In the genomic region with DNA sequence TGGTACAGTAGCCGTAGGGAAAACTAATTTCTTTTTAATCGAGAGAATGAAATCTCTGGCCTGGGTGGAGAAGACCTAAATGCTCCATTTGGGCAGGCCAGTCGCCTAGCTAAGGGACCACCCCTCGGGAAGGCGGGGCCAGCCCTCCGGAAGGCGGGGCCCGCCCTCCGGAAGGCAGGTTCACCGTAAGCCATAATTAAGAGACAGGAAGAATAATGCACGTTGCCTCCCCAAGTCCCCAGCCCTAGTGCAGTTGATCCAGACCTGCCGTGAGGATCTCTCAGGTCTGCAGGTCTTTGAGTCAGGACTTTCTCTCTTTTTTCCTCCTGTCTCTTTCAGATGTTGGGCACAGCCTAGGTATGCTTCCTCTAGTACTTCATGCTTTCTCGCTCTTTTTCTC, we compare ENCODE assay signal across 8 mouse cellular contexts. TPM values are rescaled to one million over a fixed set of nuclear protein-coding genes. Genes with fewer than 3 reads are reported as not detected.
DNase-seq lines count a peak whose midpoint lies in the region; ATAC-seq and TF ChIP-seq lines count a peak whose summit lies in the region.

No protein-coding gene starts in this region.

- H3K9me3 ChIP-seq in kidney, embryonic 14.5 days (ENCODE audit: control insufficient read depth, low read length): no peaks in the 10 kb centered on the region
- H3K9me3 ChIP-seq in ES-Bruce4 (replicated peaks; ENCODE audit: control insufficient read depth, insufficient read depth, low read length, poor library complexity, severe bottlenecking): no peaks in the 10 kb centered on the region
- 0 out of 2 replicates have a peak, but pooled peaks cover 2% of the 10 kb centered on the region for H3K9me3 ChIP-seq in megakaryocyte, embryonic 14.5 days

- no peaks in the 10 kb centered on the region for H3K36me3 ChIP-seq in kidney, embryonic 14.5 days (ENCODE audit: control insufficient read depth, insufficient read depth, low read length)
- H3K36me3 ChIP-seq in ES-Bruce4 (ENCODE audit: control insufficient read depth, insufficient read depth, low read length, poor library complexity, severe bottlenecking): no peaks in the 10 kb centered on the region
- H3K36me3 ChIP-seq in megakaryocyte, embryonic 14.5 days (replicated peaks; ENCODE audit: low read length): no peaks in the 10 kb centered on the region

- no peak overlapping the region for H3K27ac ChIP-seq in kidney, embryonic 14.5 days (ENCODE audit: low read depth, low read length)
- peak overlapping the region; percentile 91 for H3K27ac ChIP-seq in ES-Bruce4 (ENCODE audit: insufficient read depth, low read length)

- no peak for TF ChIP-seq CTCF in ES-Bruce4 (IDR thresholded peaks at IDR 0.05; ENCODE audit: low read depth, low read length)

- ATAC-seq in kidney, embryonic 14.5 days (ENCODE audit: low FRiP score, low TSS enrichment): 0 out of 2 replicates have a peak, but pooled peaks have one; percentile 40
- ATAC-seq in erythroid progenitor cell, adult 5-6 weeks (replicated peaks; ENCODE audit: low FRiP score, poor library complexity, severe bottlenecking): 0 out of 2 replicates have a peak, but pooled peaks have one; percentile 55

- H3K4me3 ChIP-seq in kidney, embryonic 14.5 days (ENCODE audit: low read length): no peak overlapping the region; the same call in 1 of the 2 replicates
- peak overlapping the region; percentile 89 for H3K4me3 ChIP-seq in ES-Bruce4 (ENCODE audit: low read depth, low read length)
- H3K4me3 ChIP-seq in megakaryocyte, embryonic 14.5 days (replicated peaks): peak overlapping the region; percentile 33

- H3K27me3 ChIP-seq in kidney, embryonic 14.5 days (ENCODE audit: control insufficient read depth, insufficient read depth, low read length): no peaks in the 10 kb centered on the region
- no peaks in the 10 kb centered on the region for H3K27me3 ChIP-seq in ES-Bruce4 (ENCODE audit: control insufficient read depth, insufficient read depth, low read length, poor library complexity, severe bottlenecking)
- H3K27me3 ChIP-seq in megakaryocyte, embryonic 14.5 days (replicated peaks): peaks cover 9% of the 10 kb centered on the region

- DNase-seq in kidney, adult 11 months: no peak
- no peak for DNase-seq in left cerebral cortex, postnatal 14 days (ENCODE audit: low spot score in 2 of 2)
- no peak for DNase-seq in lung, postnatal 25 days (ENCODE audit: low spot score)
- no peak for DNase-seq in cerebellum, adult 18-20 months

- TF ChIP-seq POLR2A in ES-Bruce4 (IDR thresholded peaks at IDR 0.05; ENCODE audit: insufficient read depth, low read length): peak; percentile 90

- 0 out of 2 replicates have a peak overlapping the region, but pooled peaks have one; percentile 4 for H3K9ac ChIP-seq in kidney, embryonic 14.5 days (ENCODE audit: low read depth, low read length)
- H3K9ac ChIP-seq in ES-Bruce4 (ENCODE audit: low read depth, poor library complexity, severe bottlenecking): peak overlapping the region; percentile 77

- 27% methylated on average over 13 of the region's 13 CpGs for WGBS in kidney, embryonic 14.5 days

- H3K4me2 ChIP-seq in kidney, embryonic 14.5 days (replicated peaks; ENCODE audit: low read depth, low read length): peak overlapping the region; percentile 36

- intact Hi-C loops in left cerebral cortex, postnatal 14 days (cut with DNase I): no loop called here

- TF ChIP-seq EP300 in ES-Bruce4 (IDR thresholded peaks at IDR 0.05; ENCODE audit: insufficient read depth, low read depth, low read length): no peak

- no peaks in the 10 kb centered on the region for H3K4me1 ChIP-seq in kidney, embryonic 14.5 days (ENCODE audit: control insufficient read depth, insufficient read depth, low read length)
- peaks cover 7% of the 10 kb centered on the region for H3K4me1 ChIP-seq in ES-Bruce4 (ENCODE audit: control insufficient read depth, insufficient read depth, low read length)
- no peaks in the 10 kb centered on the region for H3K4me1 ChIP-seq in megakaryocyte, embryonic 14.5 days

RNA-seq across cellular contexts. Expression of gene Bend3, which starts 11.0 kb away (rescaled TPM):
- 8.4 and 8.9 TPM in 2 replicates for polyA plus RNA-seq in kidney, embryonic 14.5 days (2014; fragmentation: Nextera tagmentation; extraction: Ambion mirVana)
- polyA plus RNA-seq in ES-Bruce4 (2011; ENCODE audit: insufficient read depth, insufficient read length, low read depth, missing spikeins): 18.2 and 18.9 TPM in 2 replicates
- 0.42 and 5.4 TPM in 2 replicates for total RNA-seq in erythroid progenitor cell, adult 5-6 weeks (2015; ENCODE audit: low replicate concordance)
- 0.13 and 2.6 TPM in 2 replicates for total RNA-seq in erythroid progenitor cell, adult 5-6 weeks (2017; ENCODE audit: low replicate concordance)
- polyA plus RNA-seq in megakaryocyte, embryonic 14.5 days (2012; ENCODE audit: insufficient read depth, low replicate concordance): 0.60 and 2.5 TPM in 2 replicates
- 1 to 10 TPM; 4.5 to 4.9 TPM for total RNA-seq in left cerebral cortex, postnatal 14 days (2021)

RNA-seq across cellular contexts. Expression of gene Gm9803, which starts 56.2 kb away (rescaled TPM):
- 10.1 and 11.9 TPM in 2 replicates for polyA plus RNA-seq in kidney, embryonic 14.5 days (2014; fragmentation: Nextera tagmentation; extraction: Ambion mirVana)
- polyA plus RNA-seq in ES-Bruce4 (2011; ENCODE audit: insufficient read depth, insufficient read length, low read depth, missing spikeins): 28.5 and 40.0 TPM in 2 replicates
- 41.8 TPM in 1 of 2 replicates, not detected in the other for total RNA-seq in erythroid progenitor cell, adult 5-6 weeks (2015; ENCODE audit: low replicate concordance)
- not detected in 2 replicates for total RNA-seq in erythroid progenitor cell, adult 5-6 weeks (2017; ENCODE audit: low replicate concordance)
- polyA plus RNA-seq in megakaryocyte, embryonic 14.5 days (2012; ENCODE audit: insufficient read depth, low replicate concordance): 14.7 and 29.5 TPM in 2 replicates
- 1 to 10 TPM; 4.0 to 6.4 TPM for total RNA-seq in left cerebral cortex, postnatal 14 days (2021)
